Mouse (Mus musculus): ENCODE results near the gene Slc1a3. TPM values are rescaled to one million over a fixed set of nuclear protein-coding genes. Genes with fewer than 3 reads are reported as not detected.

Slc1a3 gene
- polyA plus RNA-seq (2014; fragmentation: Illumina TruSeq; extraction: RNeasy Lipid Tissue Mini Kit (QIAGEN cat#74804)) = 31.8 TPM

GRCm38 (mm10) chr15:8710146-8711006 is at the start of gene Slc1a3:
TSS of gene Slc1a3 (minus strand) at chr15:8710764.

Other genes with a start within 250 kb of the Slc1a3 start
- gene Gm2310, start 190.8 kb downstream of the Slc1a3 start, polyA plus RNA-seq (2014; fragmentation: Illumina TruSeq; extraction: RNeasy Lipid Tissue Mini Kit (QIAGEN cat#74804)) = not detected